Comparison of ENCODE assay signal across 10 mouse cellular contexts in the genomic region with DNA sequence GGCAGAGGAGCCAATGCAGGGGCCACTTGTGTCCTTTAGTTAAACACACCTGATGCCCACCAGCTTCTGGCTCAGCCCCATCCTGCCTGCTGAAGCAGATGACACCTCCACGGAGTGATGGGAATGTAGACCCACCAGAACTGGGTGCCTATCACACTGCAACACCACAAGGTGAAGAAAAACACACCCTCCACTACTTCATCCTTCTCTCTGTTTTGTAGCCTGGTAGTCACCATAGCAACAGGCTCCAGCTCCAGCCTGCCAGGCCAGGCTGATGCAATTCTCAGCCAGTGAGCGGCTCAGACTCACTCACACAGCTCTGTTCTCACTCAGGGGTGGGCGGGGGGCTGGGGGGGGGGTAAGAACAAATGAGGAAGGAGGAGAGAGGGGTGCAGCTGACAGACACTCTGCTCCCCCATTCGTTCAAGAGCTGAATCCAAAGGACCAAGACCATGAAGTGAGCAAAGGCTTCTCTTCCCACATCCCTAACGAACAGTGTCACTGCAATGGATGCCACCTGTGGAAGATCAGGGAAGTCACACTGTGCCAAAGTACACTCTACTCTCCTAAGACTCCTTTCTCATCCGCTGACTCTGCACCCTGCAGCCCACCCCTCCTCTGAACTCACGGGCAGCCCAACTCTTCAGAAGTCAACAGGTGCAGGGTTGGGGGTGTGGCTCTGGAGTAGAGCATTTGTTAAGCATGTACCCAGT.
A peak's percentile ranks its signal among the peaks of the same experiment; 100 is the strongest.
DNase-seq lines count a peak whose midpoint lies in the region; ATAC-seq and TF ChIP-seq lines count a peak whose summit lies in the region.
"Had no signal": no experiment of that assay in that cellular context is flagged by ENCODE, and none has a peak within 500 bp of the region (broad histone marks: within the 10 kb centered on the region; RNA-seq: fewer than 3 reads in every experiment).

No protein-coding gene starts in this region.

- 39% methylated on average over 7 of the region's 7 CpGs for WGBS in hindbrain, embryonic 15.5 days
- 29% methylated on average over 7 of the region's 7 CpGs for WGBS in midbrain, postnatal 0 days

- no peak for TF ChIP-seq CTCF in bone marrow macrophage, adult 2 months (IDR thresholded peaks at IDR 0.05; ENCODE audit: low read depth, low read length)
- no peak for TF ChIP-seq CTCF in midbrain, postnatal 0 days (IDR thresholded peaks at IDR 0.05)

- H3K27me3 ChIP-seq in hindbrain, embryonic 15.5 days: no peaks in the 10 kb centered on the region
- no peaks in the 10 kb centered on the region for H3K27me3 ChIP-seq in midbrain, postnatal 0 days (ENCODE audit: insufficient read depth, low read length)
- H3K27me3 ChIP-seq: heart, embryonic 12.5 days; limb, embryonic 15.5 days had no signal

- peaks cover 49% of the 10 kb centered on the region for H3K4me1 ChIP-seq in bone marrow macrophage, adult 2 months (ENCODE audit: control insufficient read depth, insufficient read depth, low read length)
- H3K4me1 ChIP-seq in hindbrain, embryonic 15.5 days (replicated peaks): peaks cover 30% of the 10 kb centered on the region
- H3K4me1 ChIP-seq in midbrain, postnatal 0 days (ENCODE audit: insufficient read depth, low read length): peaks cover 21% of the 10 kb centered on the region

- intact Hi-C loops in heart, postnatal 25 days (cut with DNase I): no loop called here

- H3K4me2 ChIP-seq in hindbrain, embryonic 15.5 days: no peak overlapping the region
- no peak overlapping the region for H3K4me2 ChIP-seq in midbrain, postnatal 0 days (ENCODE audit: low read depth, low read length, poor library complexity, severe bottlenecking)
- H3K4me2 ChIP-seq: heart, embryonic 12.5 days; limb, embryonic 15.5 days had no signal

- H3K9me3 ChIP-seq in hindbrain, embryonic 15.5 days: no peaks in the 10 kb centered on the region
- no peaks in the 10 kb centered on the region for H3K9me3 ChIP-seq in midbrain, postnatal 0 days (ENCODE audit: low read length)
- H3K9me3 ChIP-seq: heart, embryonic 12.5 days; limb, embryonic 15.5 days had no signal

- no peaks in the 10 kb centered on the region for H3K36me3 ChIP-seq in hindbrain, embryonic 15.5 days
- no peaks in the 10 kb centered on the region for H3K36me3 ChIP-seq in midbrain, postnatal 0 days (ENCODE audit: insufficient read depth, low read length)
- H3K36me3 ChIP-seq: heart, embryonic 12.5 days; limb, embryonic 15.5 days had no signal

- peak; percentile 78 for ATAC-seq in hindbrain, embryonic 15.5 days (ENCODE audit: low FRiP score, low read depth)
- peak; percentile 92 for ATAC-seq in midbrain, postnatal 0 days (ENCODE audit: low FRiP score)
- ATAC-seq in megakaryocyte, adult 5-6 weeks (ENCODE audit: poor library complexity, severe bottlenecking): no peak

- TF ChIP-seq POLR2A in bone marrow macrophage, adult 2 months (IDR thresholded peaks at IDR 0.05; ENCODE audit: borderline replicate concordance, low read depth, low read length): no peak

- H3K4me3 ChIP-seq in bone marrow macrophage, adult 2 months (ENCODE audit: insufficient read depth, low read length): no peak overlapping the region
- no peak overlapping the region for H3K4me3 ChIP-seq in hindbrain, embryonic 15.5 days
- no peak overlapping the region for H3K4me3 ChIP-seq in midbrain, postnatal 0 days (ENCODE audit: low read depth, low read length)
- H3K4me3 ChIP-seq: heart, embryonic 12.5 days; limb, embryonic 15.5 days had no signal

- DNase-seq in heart, adult 11 months: peak; percentile 85
- DNase-seq in heart, postnatal 25 days (ENCODE audit: low spot score): no peak
- DNase-seq in midbrain, postnatal 0 days (ENCODE audit: low spot score): peak; percentile 83
- DNase-seq in lung, postnatal 14 days: no peak
- no peak for DNase-seq in cerebellum, adult 11 months

- no peak overlapping the region for H3K9ac ChIP-seq in hindbrain, embryonic 15.5 days
- H3K9ac ChIP-seq in midbrain, postnatal 0 days (replicated peaks; ENCODE audit: low read length, poor library complexity, severe bottlenecking): 0 out of 2 replicates have a peak overlapping the region, but pooled peaks have one; percentile 29
- H3K9ac ChIP-seq: heart, embryonic 12.5 days; limb, embryonic 15.5 days had no signal

- H3K27ac ChIP-seq in bone marrow macrophage, adult 2 months (ENCODE audit: insufficient read depth, low read depth, low read length): peak overlapping the region; percentile 97; the same call in 1 of the 2 replicates
- no peak overlapping the region; the same call in 1 of the 2 replicates for H3K27ac ChIP-seq in hindbrain, embryonic 15.5 days (replicated peaks)
- peak overlapping the region; percentile 79 for H3K27ac ChIP-seq in midbrain, postnatal 0 days (ENCODE audit: low read depth, low read length)
- H3K27ac ChIP-seq: limb, embryonic 15.5 days had no signal

Comparison
In these comparisons a context has a peak if more than half of its experiments do, and no peak if none do; other contexts are left out.
1. DNase-seq: peak in heart, adult 11 months (single experiment) and midbrain, postnatal 0 days (single experiment); none in heart, postnatal 25 days (single experiment), lung, postnatal 14 days (single experiment) and cerebellum, adult 11 months (single experiment).